Mouse (Mus musculus) forebrain, embryonic 13.5 days (tissue): ENCODE measurements around the gene Adnp. TPM values are rescaled to one million over a fixed set of nuclear protein-coding genes. Genes with fewer than 3 reads are reported as not detected.
"Not testable (repeated sequence)": the region's sequence is repeated elsewhere in the genome, so short reads cannot be mapped to it uniquely, and the experiment has no call there.

Experiments used
- ATAC-seq: fragments of 200-750 bp; cut with Nextera tagmentation; 2 replicates; pipeline ENCODE4 v1.8.0; 2017
- H3K27ac ChIP-seq: fragments of 300-500 bp; sonication (generic); 2 replicates; pipeline ENCODE4 v1.5.1; 2015; ENCODE audit warnings: inconsistent platforms, mild to moderate bottlenecking, moderate library complexity
- H3K27me3 ChIP-seq: fragments of 300-500 bp; sonication (generic); 2 replicates; pipeline ENCODE4 v1.6.1; 2015; ENCODE audit warnings: mild to moderate bottlenecking, inconsistent platforms
- H3K36me3 ChIP-seq: fragments of 300-500 bp; sonication (generic); 2 replicates; pipeline ENCODE4 v1.6.1; 2015; ENCODE audit warnings: mild to moderate bottlenecking, inconsistent platforms; ENCODE audit not compliant: poor library complexity, severe bottlenecking
- H3K4me1 ChIP-seq: fragments of 300-500 bp; sonication (generic); 2 replicates; pipeline ENCODE4 v1.6.1; 2015; ENCODE audit warnings: inconsistent platforms
- H3K4me2 ChIP-seq: fragments of 300-500 bp; sonication (generic); 2 replicates; pipeline ENCODE4 v1.6.1; 2015; ENCODE audit warnings: inconsistent platforms, mild to moderate bottlenecking, moderate library complexity
- H3K4me3 ChIP-seq: fragments of 300-500 bp; sonication (generic); 2 replicates; pipeline ENCODE4 v1.5.1; 2015; ENCODE audit warnings: mild to moderate bottlenecking, inconsistent platforms
- H3K9ac ChIP-seq: fragments of 300-500 bp; sonication (generic); 2 replicates; pipeline ENCODE4 v1.6.1; 2015; ENCODE audit warnings: mild to moderate bottlenecking, inconsistent platforms
- H3K9me3 ChIP-seq: fragments of 300-500 bp; sonication (generic); replicated peaks from 2 replicates; pipeline ENCODE4 v1.6.1; 2016; ENCODE audit warnings: inconsistent platforms
- WGBS: fragments of 180-500 bp; shearing (Covaris S2); methylation state at CpG from one replicate; pipeline ENCODE4 v1.1.7; 2015; 5-methylcytosine and 5-hydroxymethylcytosine counted together
- polyA plus RNA-seq: library from polyadenylated mRNA; unstranded; fragments of >200 nt; fragmentation: Nextera tagmentation; extraction: Ambion mirVana; gene quantifications from 2 replicates; pipeline ENCODE4 v1.2.1, GENCODE M21; 2015

The Adnp gene
- polyA plus RNA-seq, 1 experiment from 2014 or later = 4.0 TPM

DNA sequence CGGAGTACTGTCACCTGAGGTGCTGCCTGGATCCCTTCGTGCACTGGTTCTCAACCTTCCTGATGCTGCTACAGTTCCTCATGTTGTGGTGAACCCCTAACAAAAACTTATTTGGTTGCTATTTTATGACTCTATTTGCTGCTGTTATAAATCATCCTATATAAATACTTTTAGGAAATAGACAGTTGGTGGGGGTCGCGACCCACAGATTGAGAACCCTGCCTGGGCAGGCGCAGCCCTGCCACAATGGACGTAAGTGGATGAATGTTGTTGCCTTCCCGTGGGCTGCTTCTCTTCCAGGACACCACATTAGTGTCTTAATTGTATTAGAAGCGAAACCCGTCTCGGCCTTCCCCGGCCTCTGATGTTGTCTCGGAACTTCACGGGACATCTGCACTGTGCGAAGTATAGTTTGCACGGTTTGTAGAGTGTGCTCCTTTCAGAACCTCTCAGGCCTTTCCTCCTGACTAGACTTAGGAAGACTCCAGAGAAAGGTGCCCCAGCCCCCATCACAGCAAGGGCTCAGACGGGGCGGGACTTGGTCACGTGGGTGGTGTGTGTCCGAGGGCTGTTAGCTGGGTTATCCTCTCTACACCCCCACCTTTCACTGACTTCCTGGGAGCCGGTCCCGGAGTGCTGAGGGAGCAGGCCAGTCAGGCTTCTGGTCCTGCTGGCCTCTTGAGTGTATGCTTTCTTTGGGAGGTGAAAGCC lies 40.0 kb downstream of the Adnp start:
- Histone ChIP-seq H3K27me3 (no peaks in the 10 kb centered on the region), H3K4me3 (no peak overlapping the region), H3K4me1 (peaks cover 26% of the 10 kb centered on the region), H3K36me3 (no peaks in the 10 kb centered on the region), H3K4me2 (no peak overlapping the region), H3K9ac (no peak overlapping the region), H3K9me3 (no peaks in the 10 kb centered on the region), H3K27ac (no peak overlapping the region)
- no peak for ATAC-seq
- 45% methylated on average over 21 of the region's 21 CpGs for WGBS

DNA sequence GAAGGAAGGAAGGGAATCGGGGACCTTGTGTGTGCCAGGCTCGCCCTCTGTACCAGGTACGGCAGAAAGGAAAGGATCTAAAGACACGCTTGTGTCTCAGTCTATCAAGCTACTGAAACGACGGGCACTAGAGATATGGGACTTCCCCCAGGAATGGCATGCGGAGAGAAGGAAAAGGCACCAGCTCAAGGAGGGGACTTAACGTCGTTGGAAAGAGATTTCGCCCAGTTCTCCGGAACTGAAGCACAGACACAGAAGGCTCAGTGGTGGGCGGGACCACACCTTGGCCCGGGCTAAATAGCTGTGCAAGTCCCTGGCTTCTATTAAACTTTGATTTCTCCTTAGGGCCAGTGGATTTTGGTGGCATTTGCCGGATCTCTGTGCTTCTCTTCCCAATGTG lies 44.9 kb downstream of the Adnp start:
- Histone ChIP-seq H3K4me2 (peak overlapping the region; percentile 51), H3K9ac (0 out of 2 replicates have a peak overlapping the region, but pooled peaks have one; percentile 40), H3K27me3 (peaks cover 6% of the 10 kb centered on the region), H3K9me3 (no peaks in the 10 kb centered on the region), H3K4me3 (peak overlapping the region; percentile 20), H3K27ac (no peak overlapping the region), H3K36me3 (no peaks in the 10 kb centered on the region), H3K4me1 (peaks cover 22% of the 10 kb centered on the region)
- no peak for ATAC-seq
- WGBS = 8% methylated on average over 14 of the region's 14 CpGs

DNA sequence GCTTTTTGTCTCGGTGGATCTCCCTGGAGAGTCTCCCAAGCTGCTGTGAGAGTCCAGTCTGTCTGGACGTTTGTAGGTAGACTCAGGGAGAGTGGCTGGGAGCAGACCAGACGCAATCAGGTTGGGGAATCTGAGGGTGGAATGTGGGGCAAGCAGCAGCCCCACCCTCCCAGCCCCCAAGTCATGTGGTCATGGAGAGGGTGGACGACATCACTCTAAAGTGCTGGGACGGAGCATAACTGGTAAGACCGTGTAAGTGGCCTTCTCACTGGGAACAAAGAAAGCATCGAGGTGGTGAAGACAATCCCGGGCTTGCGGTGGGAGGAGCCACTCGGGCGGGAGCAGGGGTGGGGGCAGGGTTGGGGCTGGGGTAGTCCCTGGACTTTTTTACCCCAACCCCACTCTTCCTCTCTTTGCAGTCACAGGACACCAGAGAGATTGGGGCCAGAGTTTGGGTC lies 45.4 kb downstream of the Adnp start:
- peak overlapping the region; percentile 51 for H3K4me2 ChIP-seq
- no peak overlapping the region for H3K27ac ChIP-seq
- H3K36me3 ChIP-seq = no peaks in the 10 kb centered on the region
- peak overlapping the region; percentile 20 for H3K4me3 ChIP-seq
- H3K27me3 ChIP-seq = peaks cover 6% of the 10 kb centered on the region
- peaks cover 20% of the 10 kb centered on the region for H3K4me1 ChIP-seq
- peak; percentile 37; the same call in 1 of the 2 replicates for ATAC-seq
- H3K9me3 ChIP-seq = no peaks in the 10 kb centered on the region
- H3K9ac ChIP-seq = peak overlapping the region; percentile 40; the same call in 1 of the 2 replicates
- 1% methylated on average over 11 of the region's 11 CpGs for WGBS

DNA sequence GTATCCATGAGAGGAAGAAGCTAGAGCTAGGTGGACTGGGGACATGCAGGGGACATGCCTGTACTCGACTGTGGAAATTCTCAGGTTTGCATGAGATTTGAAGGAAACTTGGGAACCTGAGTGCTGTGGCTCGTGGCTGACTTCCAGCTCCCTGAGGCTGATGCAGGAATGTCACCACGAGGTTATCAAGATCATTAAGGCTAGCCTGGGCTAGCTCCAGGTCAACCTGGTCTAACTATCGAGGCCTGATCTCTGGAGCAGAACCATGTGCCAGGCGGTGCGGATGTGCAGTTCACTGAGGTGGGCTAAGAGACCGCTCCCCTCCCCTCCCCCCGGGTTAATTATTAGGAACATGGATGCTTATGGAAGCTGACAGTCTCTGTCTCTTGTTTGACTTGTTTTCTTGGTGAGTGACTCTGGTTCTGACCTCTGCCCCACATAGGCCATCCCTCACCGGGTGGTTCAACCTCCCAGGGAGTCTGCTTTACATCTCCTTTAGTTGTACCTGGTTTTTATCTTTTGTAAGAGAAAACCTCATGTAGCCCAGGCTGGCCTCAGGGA lies 46.5 kb downstream of the Adnp start:
- no peak overlapping the region for H3K27ac ChIP-seq
- peaks cover 6% of the 10 kb centered on the region for H3K27me3 ChIP-seq
- no peak for ATAC-seq
- no peaks in the 10 kb centered on the region for H3K9me3 ChIP-seq
- no peak overlapping the region for H3K4me2 ChIP-seq
- no peak overlapping the region for H3K9ac ChIP-seq
- H3K36me3 ChIP-seq = no peaks in the 10 kb centered on the region
- no peak overlapping the region for H3K4me3 ChIP-seq
- 86% methylated on average over 9 of the region's 9 CpGs for WGBS
- H3K4me1 ChIP-seq = peaks cover 30% of the 10 kb centered on the region

DNA sequence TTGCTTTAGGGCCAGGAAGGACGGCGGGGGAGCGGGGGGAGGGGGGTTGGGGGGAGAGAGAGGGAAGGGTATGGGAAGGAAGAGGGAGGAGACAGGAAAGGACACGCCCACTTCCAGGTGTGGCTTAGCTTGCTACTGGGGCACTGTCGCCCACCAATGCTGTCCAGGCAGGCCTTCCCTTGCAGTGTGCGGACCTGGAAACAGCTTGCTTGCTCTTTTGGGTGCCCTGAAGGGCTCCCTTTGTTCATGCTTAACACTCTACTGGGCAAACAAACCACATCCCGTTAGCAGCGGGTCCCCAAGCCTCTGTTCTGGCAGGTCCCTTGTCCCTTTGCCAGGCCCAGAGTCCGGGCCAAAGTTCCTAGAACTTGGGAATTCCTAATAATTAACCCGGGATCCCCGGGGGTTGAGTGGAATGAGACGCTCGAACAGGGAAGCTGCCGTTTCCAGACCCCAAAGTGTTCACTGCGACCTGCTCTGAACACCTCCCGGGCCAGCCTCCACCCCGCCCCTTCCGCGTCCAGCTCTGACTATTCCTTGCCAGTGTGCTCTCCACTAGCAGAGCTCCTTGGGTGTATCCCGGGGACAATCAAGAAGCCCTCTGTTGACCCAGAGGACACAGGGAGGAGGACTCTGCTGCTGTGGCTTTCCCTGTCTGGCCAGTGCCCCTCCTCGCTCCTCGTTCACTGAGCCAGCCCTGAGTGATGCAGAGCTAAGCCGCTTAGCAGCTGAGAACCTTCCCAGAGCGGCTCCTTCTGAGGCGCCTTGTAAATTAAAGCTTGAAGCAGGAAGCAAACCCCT lies 47.8 kb downstream of the Adnp start:
- Histone ChIP-seq H3K9ac (peak overlapping the region; percentile 46; the same call in 1 of the 2 replicates), H3K4me3 (peak overlapping the region; percentile 21), H3K4me2 (peak overlapping the region; percentile 56), H3K9me3 (no peaks in the 10 kb centered on the region), H3K36me3 (no peaks in the 10 kb centered on the region), H3K4me1 (peaks cover 43% of the 10 kb centered on the region), H3K27me3 (peaks cover 6% of the 10 kb centered on the region), H3K27ac (no peak overlapping the region)
- peak; percentile 32; the same call in 1 of the 2 replicates for ATAC-seq
- WGBS = 2% methylated on average over 22 of the region's 25 CpGs

DNA sequence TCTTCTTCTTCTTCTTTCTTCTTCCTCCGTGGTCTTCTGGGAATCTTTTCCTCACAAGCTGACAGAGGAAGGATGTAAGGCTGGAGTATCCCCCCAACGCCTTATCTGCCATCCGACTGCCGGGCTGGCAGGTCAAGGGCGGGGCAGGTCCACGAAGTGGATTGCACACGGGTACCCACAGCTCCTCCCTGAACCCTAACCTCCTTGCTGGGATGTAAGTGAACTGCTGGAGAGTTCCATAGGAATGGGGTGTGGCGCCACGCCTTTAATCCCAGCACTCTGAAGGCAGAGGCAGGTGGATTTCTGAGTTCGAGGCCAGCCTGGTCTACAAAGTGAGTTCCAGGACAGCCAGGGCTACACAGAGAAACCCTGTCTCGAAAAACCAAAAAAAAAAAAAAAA lies 48.9 kb downstream of the Adnp start:
- H3K9me3 ChIP-seq, ATAC-seq, H3K27me3 ChIP-seq, H3K27ac ChIP-seq, H3K4me3 ChIP-seq, H3K9ac ChIP-seq, H3K4me2 ChIP-seq, H3K36me3 ChIP-seq: not testable (repeated sequence)
- WGBS = 67% methylated on average over 10 of the region's 11 CpGs
- peaks cover 47% of the 10 kb centered on the region for H3K4me1 ChIP-seq

DNA sequence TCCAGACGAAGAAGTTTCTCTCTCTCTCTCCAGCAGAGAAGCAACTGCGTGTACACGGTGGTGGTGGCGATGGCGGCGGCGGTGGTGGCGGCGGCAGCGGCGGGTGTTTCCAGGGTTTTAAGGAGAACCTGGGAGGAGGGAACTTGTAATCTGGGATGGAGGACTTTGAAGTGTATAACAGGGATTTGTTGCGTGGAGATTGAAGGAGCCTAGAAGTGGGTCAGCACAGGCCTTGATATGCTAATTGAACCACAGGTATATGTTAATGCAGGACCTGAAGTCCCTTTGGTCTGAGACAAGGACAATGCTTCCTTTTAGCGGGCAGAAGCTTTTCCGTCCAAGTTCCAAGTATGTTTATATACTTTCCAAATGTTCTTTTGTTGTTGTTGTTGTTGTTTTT lies 50.6 kb downstream of the Adnp start:
- Histone ChIP-seq H3K4me3 (no peak overlapping the region), H3K27me3 (peaks cover 6% of the 10 kb centered on the region), H3K27ac (0 out of 2 replicates have a peak overlapping the region, but pooled peaks have one; percentile 14), H3K4me2 (no peak overlapping the region), H3K9me3 (no peaks in the 10 kb centered on the region), H3K36me3 (no peaks in the 10 kb centered on the region), H3K4me1 (peaks cover 38% of the 10 kb centered on the region), H3K9ac (no peak overlapping the region)
- ATAC-seq = no peak
- WGBS = 34% methylated on average over 14 of the region's 14 CpGs

DNA sequence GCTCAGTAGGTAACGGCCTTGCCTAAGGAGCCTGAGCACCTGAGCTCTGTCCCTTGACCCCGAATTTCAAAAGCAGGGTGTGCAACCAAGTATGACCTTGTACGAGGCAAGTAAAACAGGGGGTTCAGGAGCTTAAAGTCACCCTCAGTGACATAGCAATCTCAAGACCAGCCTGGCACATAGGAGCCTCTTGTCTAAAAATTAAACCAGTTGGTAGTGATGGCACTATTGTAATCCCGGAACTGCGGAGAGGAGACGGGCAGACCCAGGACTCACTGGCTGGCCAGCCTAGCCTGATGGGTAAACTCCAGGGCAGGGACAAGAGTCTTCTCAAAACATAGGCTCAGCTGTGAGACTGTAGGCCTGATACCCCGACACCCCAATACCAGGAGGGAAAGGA lies 51.2 kb downstream of the Adnp start:
- Histone ChIP-seq H3K4me2 (no peak overlapping the region), H3K27ac (0 out of 2 replicates have a peak overlapping the region, but pooled peaks have one; percentile 14)
- WGBS = 88% methylated on average over 7 of the region's 7 CpGs

DNA sequence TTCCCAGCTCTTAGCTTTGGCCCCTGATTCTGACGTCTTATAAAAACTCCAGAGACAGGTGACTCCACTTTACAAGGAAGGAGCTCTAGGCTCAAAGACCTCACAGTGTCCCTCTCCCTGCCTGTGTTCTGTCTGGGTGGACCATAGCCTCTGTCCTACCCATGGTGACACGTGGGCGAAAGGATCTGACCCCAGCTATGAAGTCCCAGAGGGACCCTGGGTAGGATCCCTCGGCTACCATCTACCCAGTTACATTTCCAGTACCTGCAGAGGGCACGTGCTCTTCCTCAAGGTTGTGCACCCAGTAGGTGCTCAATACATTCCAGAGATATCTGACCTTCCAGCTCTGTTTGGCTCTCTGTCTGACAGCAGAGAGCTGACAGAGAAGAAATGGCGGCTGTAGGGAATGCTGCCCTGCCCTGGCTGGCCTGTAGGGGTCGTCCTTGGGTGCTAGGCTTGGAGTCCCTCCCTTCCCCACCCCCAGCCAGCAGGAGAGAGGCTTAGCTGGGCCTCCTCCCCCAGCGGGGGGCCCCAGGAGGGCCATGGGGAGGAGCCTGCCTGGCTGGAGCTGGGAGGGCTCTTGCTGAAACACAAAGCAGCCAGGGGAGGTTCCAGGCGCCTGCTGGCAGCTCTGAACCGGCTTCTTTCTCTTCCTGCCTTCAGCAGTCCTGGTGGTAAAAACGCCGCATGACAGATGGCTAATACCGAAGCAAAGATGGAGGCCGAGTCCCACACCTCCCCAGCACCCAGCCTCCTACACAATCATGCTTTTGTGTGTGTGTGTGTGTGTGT lies 52.6 kb downstream of the Adnp start:
- Histone ChIP-seq H3K36me3 (no peaks in the 10 kb centered on the region), H3K27ac (peak overlapping the region; percentile 70), H3K4me1 (peaks cover 33% of the 10 kb centered on the region), H3K27me3 (no peaks in the 10 kb centered on the region), H3K9me3 (no peaks in the 10 kb centered on the region), H3K4me2 (peak overlapping the region; percentile 26), H3K9ac (0 out of 2 replicates have a peak overlapping the region, but pooled peaks have one; percentile 9), H3K4me3 (no peak overlapping the region)
- WGBS = 20% methylated on average over 14 of the region's 14 CpGs
- peak; percentile 90 for ATAC-seq

More for the DNA sequence above, 51.2 kb downstream of the Adnp start:
- Histone ChIP-seq H3K4me3 (no peak overlapping the region), H3K9ac (no peak overlapping the region), H3K9me3 (no peaks in the 10 kb centered on the region), H3K4me1 (peaks cover 37% of the 10 kb centered on the region), H3K36me3 (no peaks in the 10 kb centered on the region), H3K27me3 (peaks cover 6% of the 10 kb centered on the region)
- no peak for ATAC-seq

DNA sequence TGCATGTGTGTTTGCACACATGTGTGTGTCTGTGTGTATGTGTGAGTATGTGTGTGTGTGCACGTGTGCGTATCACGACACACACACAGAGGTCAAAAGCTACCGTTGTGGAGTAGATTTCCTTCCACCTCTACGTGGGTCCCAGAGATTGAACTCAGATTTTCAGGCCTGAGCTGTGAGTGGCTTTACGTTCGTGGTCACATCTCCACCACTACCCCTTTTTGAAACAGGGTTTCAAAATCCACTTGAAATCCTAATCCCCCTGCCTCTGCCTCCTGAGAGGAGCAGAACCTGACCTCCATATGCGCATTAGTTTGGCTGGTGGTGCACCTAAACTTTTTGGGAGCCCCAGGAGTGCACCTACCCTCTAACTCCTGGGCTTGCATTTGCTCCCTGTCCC lies 57.7 kb downstream of the Adnp start:
- no peak for ATAC-seq

DNA sequence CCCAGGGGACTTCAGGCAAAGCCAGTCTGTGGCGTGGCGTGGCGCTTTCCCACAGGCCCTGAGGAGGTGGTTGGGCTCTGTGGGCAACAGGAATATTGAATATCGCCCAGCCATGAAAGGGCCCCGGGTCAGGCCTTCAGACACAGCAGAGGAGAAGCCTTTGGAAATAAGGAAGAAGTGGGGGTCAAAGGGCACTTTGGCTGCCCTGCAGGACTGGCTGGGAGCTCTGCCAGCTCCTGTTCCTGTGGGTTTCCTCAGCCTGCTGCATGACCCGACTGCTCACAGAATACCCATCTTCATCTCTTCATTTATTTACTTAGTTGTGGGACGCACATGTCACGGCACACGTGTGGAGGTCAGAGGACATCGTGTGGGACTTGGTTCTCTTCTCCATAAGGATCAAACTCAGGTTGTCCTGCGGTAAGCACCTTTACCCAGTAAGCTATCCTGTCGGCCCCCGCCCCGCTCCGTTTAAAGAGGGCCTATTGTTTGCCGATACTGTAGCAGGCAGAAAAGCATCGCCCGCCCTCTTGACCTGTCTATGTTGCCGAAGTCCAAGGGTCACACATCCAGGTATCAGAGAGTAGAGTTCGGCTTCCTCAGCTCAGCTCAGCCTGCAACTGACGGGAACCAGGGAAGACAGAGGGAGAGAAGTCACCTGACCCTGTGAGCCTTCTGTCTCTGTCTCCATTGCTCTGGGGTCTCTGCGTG lies 59.0 kb downstream of the Adnp start:
- Histone ChIP-seq H3K9me3 (no peaks in the 10 kb centered on the region), H3K4me3 (no peak overlapping the region), H3K9ac (no peak overlapping the region), H3K4me2 (no peak overlapping the region), H3K36me3 (no peaks in the 10 kb centered on the region), H3K4me1 (peaks cover 5% of the 10 kb centered on the region; the same call in 1 of the 2 replicates), H3K27me3 (no peaks in the 10 kb centered on the region), H3K27ac (no peak overlapping the region)
- WGBS = 76% methylated on average over 22 of the region's 22 CpGs
- no peak for ATAC-seq

More for the DNA sequence above, 57.7 kb downstream of the Adnp start:
- H3K4me3 ChIP-seq = no peak overlapping the region
- no peaks in the 10 kb centered on the region for H3K9me3 ChIP-seq
- WGBS = 89% methylated on average over 8 of the region's 8 CpGs
- no peaks in the 10 kb centered on the region for H3K36me3 ChIP-seq
- no peaks in the 10 kb centered on the region for H3K27me3 ChIP-seq
- H3K4me2 ChIP-seq = no peak overlapping the region
- no peak overlapping the region for H3K9ac ChIP-seq
- H3K27ac ChIP-seq = no peak overlapping the region
- H3K4me1 ChIP-seq = peaks cover 5% of the 10 kb centered on the region
